Mouse (Mus musculus) lung, postnatal 0 days (tissue): ENCODE measurements around the gene Wee1. TPM values are rescaled to one million over a fixed set of nuclear protein-coding genes. Genes with fewer than 3 reads are reported as not detected.
A peak's percentile ranks its signal among the peaks of the same experiment; 100 is the strongest.

Source experiments
- ATAC-seq: fragments of 200-750 bp; cut with Nextera tagmentation; 2 replicates; pipeline ENCODE4 v1.8.0; 2017; ENCODE audit warnings: moderate library complexity
- DNase-seq: peaks from one replicate; pipeline ENCODE4 v3.0.0-alpha.2; 2016; ENCODE audit warnings: low spot score
- H3K27ac ChIP-seq: fragments of 300-500 bp; sonication (generic); 2 replicates; pipeline ENCODE4 v1.5.1; 2014; ENCODE audit warnings: antibody characterized with exemption, mild to moderate bottlenecking, low read length, mixed read lengths
- H3K27me3 ChIP-seq: fragments of 300-500 bp; sonication (generic); replicated peaks from 2 replicates; pipeline ENCODE4 v1.6.1; 2014; ENCODE audit warnings: low read length, mixed read lengths; ENCODE audit not compliant: insufficient read depth
- H3K36me3 ChIP-seq: fragments of 300-500 bp; sonication (generic); 2 replicates; pipeline ENCODE4 v1.6.1; 2014; ENCODE audit warnings: low read length, mixed read lengths; ENCODE audit not compliant: insufficient read depth
- H3K4me1 ChIP-seq: fragments of 300-500 bp; sonication (generic); 2 replicates; pipeline ENCODE4 v1.6.1; 2014; ENCODE audit warnings: antibody characterized with exemption, low read depth, low read length, mixed read lengths; ENCODE audit not compliant: insufficient read depth
- H3K4me2 ChIP-seq: fragments of 300-500 bp; sonication (generic); replicated peaks from 2 replicates; pipeline ENCODE4 v1.6.1; 2014; ENCODE audit warnings: low read depth, mild to moderate bottlenecking, low read length, moderate library complexity, mixed read lengths
- H3K4me3 ChIP-seq: fragments of 300-500 bp; sonication (generic); 2 replicates; pipeline ENCODE4 v1.5.1; 2014; ENCODE audit warnings: low read depth, low read length
- H3K9ac ChIP-seq: fragments of 300-500 bp; sonication (generic); replicated peaks from 2 replicates; pipeline ENCODE4 v1.6.1; 2014; ENCODE audit warnings: low read depth, mild to moderate bottlenecking
- H3K9me3 ChIP-seq: fragments of 300-500 bp; sonication (generic); 2 replicates; pipeline ENCODE4 v1.6.1; 2016; ENCODE audit warnings: low read length, mixed read lengths
- CTCF ChIP-seq: IDR thresholded peaks from 2 replicates; pipeline ENCODE4 v1.5.1; 2016; ENCODE audit warnings: antibody characterized with exemption, mild to moderate bottlenecking
- EP300 ChIP-seq: IDR thresholded peaks from 2 replicates; pipeline ENCODE4 v1.6.1; 2016; ENCODE audit warnings: antibody characterized with exemption, mild to moderate bottlenecking, control low read depth
- WGBS: fragments of 180-500 bp; shearing (Covaris S2); extraction: QIAGEN DNeasy Blood & Tissue Kit; methylation state at CpG from one replicate; pipeline ENCODE4 v1.1.7; 2014; 5-methylcytosine and 5-hydroxymethylcytosine counted together
- polyA plus RNA-seq: library from polyadenylated mRNA; unstranded; fragments of >200 nt; fragmentation: Nextera tagmentation; extraction: Ambion mirVana; gene quantifications from 2 replicates; pipeline ENCODE4 v1.2.1, GENCODE M21; 2015

Gene Wee1
- polyA plus RNA-seq, 1 experiment from 2014 or later = 7.9 TPM

- no peak overlapping the region for H3K4me2 ChIP-seq
- no peaks in the 10 kb centered on the region for H3K4me1 ChIP-seq
- no peak overlapping the region for H3K9ac ChIP-seq
- H3K4me3 ChIP-seq = no peak overlapping the region
- no peak for DNase-seq
- no peak for ATAC-seq
- WGBS = 85% methylated on average over 7 of the region's 7 CpGs
- no peaks in the 10 kb centered on the region for H3K27me3 ChIP-seq
- TF ChIP-seq EP300 = no peak
- no peak for TF ChIP-seq CTCF
- H3K36me3 ChIP-seq = no peaks in the 10 kb centered on the region
- H3K9me3 ChIP-seq = no peaks in the 10 kb centered on the region
- no peak overlapping the region for H3K27ac ChIP-seq
Observed at GRCm38 (mm10) chr7:110179208-110179607, 57.4 kb downstream of the Wee1 start.

- TF ChIP-seq EP300 (no peak), CTCF (no peak)
Observed at GRCm38 (mm10) chr7:110180613-110181012, 58.8 kb downstream of the Wee1 start.

GRCm38 (mm10) chr7:110181446-110181845 lies 59.6 kb downstream of the Wee1 start:
- ATAC-seq (no peak), DNase-seq (no peak)
- TF ChIP-seq EP300 = no peak
- no peak for TF ChIP-seq CTCF
- Histone ChIP-seq H3K36me3 (no peaks in the 10 kb centered on the region), H3K4me1 (no peaks in the 10 kb centered on the region), H3K4me2 (no peak overlapping the region), H3K27ac (no peak overlapping the region), H3K27me3 (no peaks in the 10 kb centered on the region), H3K9me3 (no peaks in the 10 kb centered on the region), H3K9ac (no peak overlapping the region), H3K4me3 (no peak overlapping the region)
- 65% methylated on average over 8 of the region's 8 CpGs for WGBS

More at GRCm38 (mm10) chr7:110180613-110181012, 58.8 kb downstream of the Wee1 start:
- no peaks in the 10 kb centered on the region for H3K4me1 ChIP-seq
- no peak overlapping the region for H3K9ac ChIP-seq
- DNase-seq = no peak
- no peak overlapping the region for H3K4me3 ChIP-seq
- H3K27ac ChIP-seq = no peak overlapping the region
- H3K27me3 ChIP-seq = no peaks in the 10 kb centered on the region
- H3K36me3 ChIP-seq = no peaks in the 10 kb centered on the region
- H3K9me3 ChIP-seq = no peaks in the 10 kb centered on the region
- no peak for ATAC-seq
- H3K4me2 ChIP-seq = no peak overlapping the region

- Histone ChIP-seq H3K4me3 (no peak overlapping the region), H3K4me1 (no peaks in the 10 kb centered on the region), H3K4me2 (no peak overlapping the region), H3K9ac (no peak overlapping the region), H3K9me3 (no peaks in the 10 kb centered on the region), H3K36me3 (no peaks in the 10 kb centered on the region), H3K27me3 (no peaks in the 10 kb centered on the region), H3K27ac (no peak overlapping the region)
- ATAC-seq (no peak), DNase-seq (no peak)
- no peak for TF ChIP-seq CTCF
- TF ChIP-seq EP300 = no peak
- 88% methylated on average over 3 of the region's 3 CpGs for WGBS
Observed at GRCm38 (mm10) chr7:110184608-110185007, 62.8 kb downstream of the Wee1 start.

- Histone ChIP-seq H3K27me3 (no peaks in the 10 kb centered on the region), H3K36me3 (no peaks in the 10 kb centered on the region), H3K9ac (no peak overlapping the region), H3K9me3 (no peaks in the 10 kb centered on the region), H3K4me2 (no peak overlapping the region), H3K27ac (peak overlapping the region; percentile 33), H3K4me3 (no peak overlapping the region), H3K4me1 (no peaks in the 10 kb centered on the region)
- 45% methylated on average over 7 of the region's 7 CpGs for WGBS
- TF ChIP-seq EP300 (peak; percentile 75), CTCF (no peak)
- DNase-seq (peak; percentile 75), ATAC-seq (peak; percentile 96)
Observed at GRCm38 (mm10) chr7:110189951-110190350, 68.1 kb downstream of the Wee1 start.

Other genes with a start within 250 kb of the Wee1 start
- gene Dennd5a, start 161.6 kb upstream of the Wee1 start, polyA plus RNA-seq = 36.4 and 40.1 TPM in 2 replicates
- gene Tmem41b, start 135.1 kb upstream of the Wee1 start, polyA plus RNA-seq = 71.9 and 75.3 TPM in 2 replicates
- gene Ipo7, start 103.8 kb upstream of the Wee1 start, polyA plus RNA-seq = 12.7 and 15.3 TPM in 2 replicates
- 10.6 and 12.1 TPM in 2 replicates for gene Zfp143, start 60.8 kb upstream of the Wee1 start, polyA plus RNA-seq
- gene Swap70, start 99.7 kb downstream of the Wee1 start, polyA plus RNA-seq = 38.4 and 38.9 TPM in 2 replicates